Mouse (Mus musculus) adrenal gland, adult 18-20 months (tissue): ENCODE measurements around the gene Retsat. TPM values are rescaled to one million over a fixed set of nuclear protein-coding genes. Genes with fewer than 3 reads are reported as not detected.

Experiments
- DNase-seq, 2 experiments: peaks; one replicate each; pipeline ENCODE4 v3.0.0; 2021 to 2022; ENCODE audit warnings: low spot score in 2 of 2
- long read RNA-seq, 2 experiments: library from polyadenylated mRNA; stranded (forward); transcript quantifications; one replicate each; pipeline ENCODE4 v2.0.0; 2021
- total RNA-seq, 2 experiments: library from RNA; stranded (reverse); gene quantifications; 1 replicate in 1 of 2; 2 replicates in 1 of 2; pipeline ENCODE4 v1.2.3; 2021

Gene Retsat
- 100 to 1,000 TPM; 332 to 343 TPM for total RNA-seq
- long read RNA-seq, experiment 1, transcript Retsat-201 (11 exons, 3,027 nt) = major isoform, 293 of 320 reads
- long read RNA-seq, experiment 1, partial matches to known transcripts = 17 of 320 reads
- long read RNA-seq, experiment 1, other reads (novel, unspliced or antisense) = 10 of 320 reads
- long read RNA-seq, experiment 2, transcript Retsat-201 (11 exons, 3,027 nt) = major isoform, 521 of 638 reads
- long read RNA-seq, experiment 2, partial matches to known transcripts = 106 of 638 reads
- long read RNA-seq, experiment 2, other reads (novel, unspliced or antisense) = 11 of 638 reads

- DNase-seq = peak; percentile 95 to 97
These were observed at the start of gene Retsat, which contains the start of gene Elmod3 for GRCm38 (mm10) chr6:72597956-72598753. Retsat (plus strand) TSS chr6:72598475. Elmod3 (minus strand) TSS chr6:72598413.

GRCm38 (mm10) chr6:72549041-72549580 is 49.2 kb upstream of the Retsat start:
- no peak for DNase-seq

GRCm38 (mm10) chr6:72550025-72550424 is 48.2 kb upstream of the Retsat start:
- DNase-seq = no peak

- no peak for DNase-seq
These were observed 47.7 kb upstream of the Retsat start for GRCm38 (mm10) chr6:72550503-72551100.

- DNase-seq = peak; percentile 53 to 62
These were observed 45.9 kb upstream of the Retsat start for GRCm38 (mm10) chr6:72552171-72553078.

- DNase-seq = no peak
These were observed 45.2 kb upstream of the Retsat start for GRCm38 (mm10) chr6:72553079-72553412.

DNA sequence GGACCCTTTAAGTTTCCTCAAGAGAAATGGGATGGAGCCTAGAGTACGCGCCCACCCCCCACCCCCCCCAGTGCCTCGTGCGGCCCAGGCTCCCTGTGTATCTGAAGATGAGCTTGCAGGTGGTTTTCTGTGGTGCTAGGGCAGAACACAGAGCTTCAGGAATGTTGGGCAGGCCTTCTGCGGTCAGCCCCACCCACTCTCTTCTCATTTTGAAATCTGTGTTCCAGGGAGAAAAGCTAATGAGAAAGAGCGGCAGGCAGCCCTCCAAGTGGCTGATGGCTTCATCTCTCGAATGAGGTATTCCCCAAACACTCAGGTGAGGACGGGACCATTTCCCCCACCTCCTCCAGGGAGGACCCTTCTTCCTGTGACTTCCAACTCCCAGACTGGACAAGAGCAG is 37.5 kb upstream of the Retsat start:
- no peak for DNase-seq

DNA sequence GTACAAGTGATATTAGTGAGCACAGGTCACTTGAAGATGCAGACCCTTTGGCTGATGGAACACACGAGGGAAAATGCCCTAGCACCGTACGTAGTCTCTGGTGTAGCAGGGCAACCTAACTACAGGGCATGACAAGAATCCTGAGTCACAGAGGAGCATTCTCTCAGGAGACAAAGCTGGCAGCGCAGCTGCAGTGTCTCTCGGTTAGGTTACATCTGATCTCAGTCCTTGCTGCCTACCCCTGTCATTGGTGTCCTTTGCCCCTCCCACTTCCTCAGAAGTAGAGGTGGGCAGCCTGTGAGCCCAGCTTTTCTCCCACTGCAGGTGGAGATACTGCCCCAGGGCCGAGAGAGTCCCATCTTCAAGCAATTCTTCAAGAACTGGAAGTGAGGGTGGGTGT is 35.8 kb upstream of the Retsat start:
- DNase-seq = no peak

GRCm38 (mm10) chr6:72562894-72563293 is 35.4 kb upstream of the Retsat start:
- DNase-seq = no peak

- no peak for DNase-seq
These were observed 32.8 kb upstream of the Retsat start for GRCm38 (mm10) chr6:72565506-72565905.

DNA sequence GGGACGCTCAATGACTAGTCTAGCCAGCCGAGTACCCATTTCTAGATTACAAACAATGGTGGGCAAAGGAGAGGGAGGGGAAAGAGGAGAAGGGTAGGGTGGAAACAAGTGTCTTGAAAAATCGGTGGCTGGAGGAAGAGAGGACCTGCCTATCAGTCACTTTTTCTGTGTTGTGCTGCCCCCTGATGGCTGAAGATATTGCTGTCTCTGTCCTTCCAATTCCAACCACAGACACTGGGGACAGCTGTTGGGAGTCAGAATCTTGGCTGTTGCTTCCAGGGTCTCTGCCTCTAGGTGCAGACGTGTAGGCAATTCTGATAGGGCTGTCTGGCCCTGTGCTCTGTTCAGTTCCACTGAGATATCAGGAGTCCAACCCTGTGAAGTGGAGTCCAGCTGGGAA is 32.2 kb upstream of the Retsat start:
- DNase-seq = peak; percentile 84 to 87

- no peak for DNase-seq
These were observed 30.8 kb upstream of the Retsat start for GRCm38 (mm10) chr6:72567508-72567907.

DNA sequence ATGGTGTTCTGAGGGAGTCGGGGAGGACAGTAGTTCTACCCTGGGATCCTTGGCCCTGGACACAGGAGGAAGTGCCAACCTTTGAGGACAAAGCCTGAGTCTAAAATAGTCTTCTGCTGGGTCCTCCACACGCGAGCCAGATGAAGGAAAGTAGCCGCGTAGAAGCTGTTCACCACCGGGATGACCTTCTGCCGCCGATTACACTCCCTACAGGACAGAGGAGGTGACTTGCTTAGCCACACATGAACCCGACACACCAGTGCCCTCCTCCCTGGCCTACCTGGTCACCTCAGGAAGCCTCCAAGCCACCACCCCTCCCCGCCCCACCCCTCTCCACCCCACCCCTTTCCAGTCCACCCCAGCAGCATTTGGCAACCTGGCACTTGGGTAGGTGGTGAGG is 29.5 kb upstream of the Retsat start:
- DNase-seq = no peak

GRCm38 (mm10) chr6:72570644-72571397 is 27.5 kb upstream of the Retsat start:
- DNase-seq = no peak

GRCm38 (mm10) chr6:72571826-72572225 is 26.4 kb upstream of the Retsat start:
- no peak for DNase-seq

GRCm38 (mm10) chr6:72576041-72576440 is 22.2 kb upstream of the Retsat start:
- DNase-seq = no peak

- no peak for DNase-seq
These were observed 16.5 kb upstream of the Retsat start for GRCm38 (mm10) chr6:72581625-72582382.

DNA sequence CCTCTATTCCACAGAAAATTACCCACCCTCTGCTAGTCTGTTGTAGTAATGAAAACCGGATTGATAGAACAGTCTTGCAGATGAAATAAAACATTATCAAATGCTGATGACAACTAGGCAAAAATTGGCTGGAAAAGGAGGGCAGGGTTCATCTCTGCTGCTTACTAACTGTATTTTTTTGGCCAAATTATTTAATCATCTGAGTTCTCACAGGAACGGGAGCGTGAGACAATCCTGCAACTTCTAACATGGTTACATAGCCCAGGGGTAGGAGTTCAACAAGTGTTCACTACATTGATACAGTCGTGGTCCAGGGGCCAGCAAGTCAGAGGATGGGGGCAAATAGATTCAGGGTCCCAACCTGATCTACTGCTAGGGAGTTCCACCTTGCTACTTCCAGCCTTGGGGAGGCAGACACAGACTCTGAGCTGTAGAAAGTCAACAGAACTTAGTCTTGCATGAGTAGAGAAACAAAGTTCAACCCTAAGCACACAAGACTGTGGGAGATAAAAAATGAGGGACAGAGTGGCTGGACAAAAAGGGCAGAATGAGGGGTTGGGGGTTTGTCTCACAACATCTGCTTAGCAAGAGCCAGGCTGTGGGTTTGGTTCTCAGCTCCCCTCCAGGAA is 14.9 kb upstream of the Retsat start:
- DNase-seq = no peak

DNA sequence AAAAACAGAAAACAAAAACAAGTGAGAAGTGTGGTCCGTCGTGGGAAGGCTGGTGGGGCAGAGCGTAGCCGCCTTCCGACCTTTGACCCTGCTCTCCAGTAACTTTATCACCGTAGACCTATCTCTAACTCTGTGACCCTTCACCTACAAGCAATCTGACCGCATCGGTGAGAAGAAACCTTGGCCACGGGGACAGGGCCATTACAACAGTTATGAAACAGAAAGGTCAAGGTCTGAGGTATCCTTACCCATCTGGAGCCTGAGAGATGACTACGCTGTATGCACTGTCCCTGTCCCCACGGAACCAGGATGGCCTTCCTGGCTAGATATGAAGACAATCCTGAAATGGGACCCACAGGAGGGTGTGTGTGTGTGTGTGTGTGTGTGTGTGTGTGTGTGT is 14.1 kb upstream of the Retsat start:
- DNase-seq = no peak
